Mouse (Mus musculus) intestine, embryonic 16.5 days (tissue): ENCODE data around the gene Phldb2. TPM values are rescaled to one million over a fixed set of nuclear protein-coding genes. Genes with fewer than 3 reads are reported as not detected.

Source experiments
- ATAC-seq: fragments of 200-750 bp; cut with Nextera tagmentation; 2 replicates; pipeline ENCODE4 v1.8.0; 2017; ENCODE audit warnings: moderate TSS enrichment, moderate library complexity
- H3K27ac ChIP-seq: fragments of 300-500 bp; sonication (generic); 2 replicates; pipeline ENCODE4 v1.5.1; 2014; ENCODE audit warnings: mild to moderate bottlenecking, low read length
- H3K27me3 ChIP-seq: fragments of 300-500 bp; sonication (generic); replicated peaks from 2 replicates; pipeline ENCODE4 v1.6.1; 2014; ENCODE audit warnings: low read length, control low read depth, mixed read lengths; ENCODE audit not compliant: control insufficient read depth, insufficient read depth
- H3K36me3 ChIP-seq: fragments of 300-500 bp; sonication (generic); 2 replicates; pipeline ENCODE4 v1.6.1; 2014; ENCODE audit warnings: low read length, control low read depth; ENCODE audit not compliant: control insufficient read depth, insufficient read depth
- H3K4me1 ChIP-seq: fragments of 300-500 bp; sonication (generic); 2 replicates; pipeline ENCODE4 v1.6.1; 2014; ENCODE audit warnings: low read length, control low read depth, mixed read lengths; ENCODE audit not compliant: control insufficient read depth, insufficient read depth
- H3K4me2 ChIP-seq: fragments of 300-500 bp; sonication (generic); 2 replicates; pipeline ENCODE4 v1.6.1; 2014; ENCODE audit warnings: low read depth, low read length, control low read depth
- H3K4me3 ChIP-seq: fragments of 300-500 bp; sonication (generic); 2 replicates; pipeline ENCODE4 v1.5.1; 2014; ENCODE audit warnings: mild to moderate bottlenecking, low read length
- H3K9ac ChIP-seq: fragments of 300-500 bp; sonication (generic); 2 replicates; pipeline ENCODE4 v1.6.1; 2014; ENCODE audit warnings: low read depth, low read length
- H3K9me3 ChIP-seq: fragments of 300-500 bp; sonication (generic); 2 replicates; pipeline ENCODE4 v1.6.1; 2016; ENCODE audit warnings: low read length, control low read depth; ENCODE audit not compliant: control insufficient read depth
- WGBS: fragments of 180-500 bp; shearing (Covaris S2); extraction: QIAGEN DNeasy Blood & Tissue Kit; methylation state at CpG from one replicate; pipeline ENCODE4 v1.1.7; 2014; 5-methylcytosine and 5-hydroxymethylcytosine counted together
- polyA plus RNA-seq: library from polyadenylated mRNA; unstranded; fragments of >200 nt; fragmentation: Nextera tagmentation; extraction: Ambion mirVana; gene quantifications from 2 replicates; pipeline ENCODE4 v1.2.1, GENCODE M21; 2015

Gene Phldb2
- polyA plus RNA-seq, 1 experiment from 2014 or later, result 20.7 TPM

DNA sequence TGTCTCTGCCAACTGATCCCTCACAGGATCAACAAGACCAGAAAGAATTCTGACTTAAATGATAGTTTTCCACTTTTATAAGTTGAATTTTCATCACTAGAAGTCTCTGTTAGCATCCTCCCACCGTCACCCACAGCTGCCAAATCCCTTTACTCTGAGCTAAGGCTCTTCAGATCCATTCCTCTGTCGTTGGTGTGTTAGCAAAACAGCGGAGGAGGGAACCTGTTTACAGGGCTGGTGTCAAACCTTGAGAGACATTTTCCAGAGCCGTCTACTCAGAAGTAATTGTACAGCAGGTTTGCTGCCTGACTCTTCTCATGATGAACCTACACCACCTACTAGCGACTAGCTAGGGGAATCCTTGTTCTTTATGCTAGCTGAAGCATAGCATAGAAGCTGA is 254.1 kb downstream of the Phldb2 start:
- no peak for ATAC-seq
- Histone ChIP-seq H3K4me2 (no peak overlapping the region), H3K27ac (no peak overlapping the region), H3K4me1 (no peaks in the 10 kb centered on the region), H3K9me3 (no peaks in the 10 kb centered on the region), H3K27me3 (no peaks in the 10 kb centered on the region), H3K4me3 (no peak overlapping the region), H3K36me3 (no peaks in the 10 kb centered on the region), H3K9ac (no peak overlapping the region)
- WGBS, result 43% methylated on average over 5 of the region's 5 CpGs

DNA sequence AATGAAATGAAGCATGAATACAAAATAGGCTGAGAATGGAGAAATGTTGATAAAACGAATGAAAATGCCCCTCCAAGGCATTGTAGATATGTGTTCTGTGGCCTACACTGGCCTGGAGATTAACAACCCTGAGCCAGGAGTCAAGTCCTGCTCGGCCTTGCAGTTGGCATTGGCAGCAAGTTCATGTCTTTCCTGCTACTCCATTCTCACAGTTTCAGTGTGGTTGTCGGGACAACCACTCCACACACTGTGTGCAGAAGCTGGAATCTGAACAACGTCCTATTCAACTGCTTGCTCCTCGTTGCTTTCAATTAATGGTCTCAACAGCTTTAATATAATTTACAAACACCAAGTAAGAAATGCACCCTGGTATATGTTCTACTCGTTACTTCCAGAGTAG is 255.4 kb downstream of the Phldb2 start:
- H3K27ac ChIP-seq, result no peak overlapping the region
- H3K4me2 ChIP-seq, result no peak overlapping the region
- no peak for ATAC-seq
- no peak overlapping the region for H3K9ac ChIP-seq
- H3K36me3 ChIP-seq, result no peaks in the 10 kb centered on the region
- no peaks in the 10 kb centered on the region for H3K4me1 ChIP-seq
- 81% methylated on average over 6 of the region's 6 CpGs for WGBS
- H3K4me3 ChIP-seq, result no peak overlapping the region
- H3K27me3 ChIP-seq, result no peaks in the 10 kb centered on the region
- H3K9me3 ChIP-seq, result no peaks in the 10 kb centered on the region

Other genes starting within 250 kb of the Phldb2 start
- gene Tagln3, start 229.0 kb downstream of the Phldb2 start, polyA plus RNA-seq, result 21.0 and 24.7 TPM in 2 replicates
- gene Abhd10, start 210.6 kb downstream of the Phldb2 start, polyA plus RNA-seq, result 29.3 and 35.2 TPM in 2 replicates
- 2.1 and 2.7 TPM in 2 replicates for gene Plcxd2, start 56.6 kb upstream of the Phldb2 start, polyA plus RNA-seq
- gene Cd96, start 166.7 kb upstream of the Phldb2 start, polyA plus RNA-seq, result 0.37 and 0.39 TPM in 2 replicates
- gene Gm4737, start 201.5 kb upstream of the Phldb2 start, polyA plus RNA-seq, result 3.3 and 4.5 TPM in 2 replicates